Mouse (Mus musculus): ENCODE results near the gene Ap2a1.

DNA sequence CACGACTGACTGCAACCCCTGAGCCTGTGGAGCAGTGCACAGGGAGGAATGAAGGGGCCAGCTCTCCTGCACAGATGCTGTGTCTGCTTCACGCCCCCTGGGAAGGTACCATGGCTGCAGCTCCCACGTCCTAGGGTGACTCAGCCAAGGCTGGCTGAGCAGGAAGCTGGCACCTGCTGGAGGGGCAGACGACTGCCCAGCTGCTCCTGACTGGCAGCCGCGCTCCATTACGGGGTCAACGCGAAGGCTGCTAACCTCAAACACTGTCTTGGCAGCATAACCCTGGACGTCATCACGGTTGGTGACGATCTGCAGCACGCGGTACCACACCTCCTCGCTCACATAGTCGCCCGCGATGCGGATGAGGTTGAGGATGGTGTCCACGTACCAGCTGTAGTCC lies 23.9 kb downstream of the Ap2a1 start:
- TF ChIP-seq TAL1 (IDR thresholded peaks at IDR 0.05; ENCODE audit: low read length) (no peak), GATA1 (IDR thresholded peaks at IDR 0.05; ENCODE audit: low read length) (no peak)

Measured in erythroblast, embryonic 14.5 days (primary cell).